Mouse (Mus musculus): Measurements from ENCODE around the gene Gimap9. TPM values are rescaled to one million over a fixed set of nuclear protein-coding genes. Genes with fewer than 3 reads are reported as not detected.

The Gimap9 gene
- polyA plus RNA-seq, 1 experiment from 2014 or later = 7.5 TPM

GRCm38 (mm10) chr6:48698888-48699287 is 23.0 kb downstream of the Gimap9 start:
- no peaks in the 10 kb centered on the region for H3K9me3 ChIP-seq
- 74% methylated on average over 3 of the region's 3 CpGs for WGBS
- H3K4me1 ChIP-seq = no peaks in the 10 kb centered on the region
- H3K36me3 ChIP-seq = no peaks in the 10 kb centered on the region
- H3K4me2 ChIP-seq = no peak overlapping the region
- H3K9ac ChIP-seq = no peak overlapping the region
- H3K27me3 ChIP-seq = no peaks in the 10 kb centered on the region
- no peak for ATAC-seq (ENCODE audit: insufficient number of reproducible peaks, low FRiP score, low TSS enrichment, low read depth)
- H3K27ac ChIP-seq = no peak overlapping the region
- no peak overlapping the region for H3K4me3 ChIP-seq

GRCm38 (mm10) chr6:48700251-48701075 is 24.5 kb downstream of the Gimap9 start:
- no peaks in the 10 kb centered on the region for H3K4me1 ChIP-seq
- no peaks in the 10 kb centered on the region for H3K9me3 ChIP-seq
- WGBS = 55% methylated on average over 5 of the region's 5 CpGs
- ATAC-seq (ENCODE audit: insufficient number of reproducible peaks, low FRiP score, low TSS enrichment, low read depth) = no peak
- H3K4me2 ChIP-seq = no peak overlapping the region
- H3K9ac ChIP-seq = no peak overlapping the region
- H3K4me3 ChIP-seq = no peak overlapping the region
- no peaks in the 10 kb centered on the region for H3K36me3 ChIP-seq
- no peak overlapping the region for H3K27ac ChIP-seq
- no peaks in the 10 kb centered on the region for H3K27me3 ChIP-seq

GRCm38 (mm10) chr6:48702146-48702545 is 26.2 kb downstream of the Gimap9 start:
- Histone ChIP-seq H3K9ac (no peak overlapping the region), H3K4me2 (no peak overlapping the region), H3K4me1 (no peaks in the 10 kb centered on the region), H3K9me3 (no peaks in the 10 kb centered on the region), H3K36me3 (no peaks in the 10 kb centered on the region), H3K4me3 (no peak overlapping the region), H3K27me3 (no peaks in the 10 kb centered on the region), H3K27ac (no peak overlapping the region)
- WGBS = 85% methylated on average over 7 of the region's 7 CpGs
- no peak for ATAC-seq (ENCODE audit: insufficient number of reproducible peaks, low FRiP score, low TSS enrichment, low read depth)

GRCm38 (mm10) chr6:48702601-48703000 is 26.7 kb downstream of the Gimap9 start:
- no peaks in the 10 kb centered on the region for H3K4me1 ChIP-seq
- 62% methylated on average over 5 of the region's 5 CpGs for WGBS
- no peak overlapping the region for H3K4me3 ChIP-seq
- no peaks in the 10 kb centered on the region for H3K9me3 ChIP-seq
- H3K9ac ChIP-seq = no peak overlapping the region
- no peak for ATAC-seq (ENCODE audit: insufficient number of reproducible peaks, low FRiP score, low TSS enrichment, low read depth)
- H3K27me3 ChIP-seq = no peaks in the 10 kb centered on the region
- no peak overlapping the region for H3K4me2 ChIP-seq
- H3K27ac ChIP-seq = no peak overlapping the region
- no peaks in the 10 kb centered on the region for H3K36me3 ChIP-seq

- Histone ChIP-seq H3K27ac (no peak overlapping the region), H3K4me3 (no peak overlapping the region), H3K9me3 (no peaks in the 10 kb centered on the region), H3K4me1 (no peaks in the 10 kb centered on the region), H3K27me3 (no peaks in the 10 kb centered on the region), H3K9ac (no peak overlapping the region), H3K4me2 (no peak overlapping the region), H3K36me3 (no peaks in the 10 kb centered on the region)
- no peak for ATAC-seq (ENCODE audit: insufficient number of reproducible peaks, low FRiP score, low TSS enrichment, low read depth)
Measured at GRCm38 (mm10) chr6:48704146-48704545, 28.2 kb downstream of the Gimap9 start.

GRCm38 (mm10) chr6:48706130-48706529 is 30.2 kb downstream of the Gimap9 start:
- WGBS = 62% methylated on average over 3 of the region's 3 CpGs
- no peak for ATAC-seq (ENCODE audit: insufficient number of reproducible peaks, low FRiP score, low TSS enrichment, low read depth)
- Histone ChIP-seq H3K36me3 (no peaks in the 10 kb centered on the region), H3K27ac (no peak overlapping the region), H3K9me3 (no peaks in the 10 kb centered on the region), H3K4me1 (no peaks in the 10 kb centered on the region), H3K9ac (no peak overlapping the region), H3K27me3 (no peaks in the 10 kb centered on the region), H3K4me2 (no peak overlapping the region), H3K4me3 (no peak overlapping the region)

GRCm38 (mm10) chr6:48718455-48718854 is 42.5 kb downstream of the Gimap9 start, which contains the start of the genes Gm28053 and Gimap7:
Gm28053 (plus strand) TSS chr6:48718607.
Gimap7 (plus strand) TSS chr6:48718621.
- H3K36me3 ChIP-seq = no peaks in the 10 kb centered on the region
- 48% methylated on average over 2 of the region's 2 CpGs for WGBS
- no peaks in the 10 kb centered on the region for H3K4me1 ChIP-seq
- H3K27me3 ChIP-seq = no peaks in the 10 kb centered on the region
- ATAC-seq (ENCODE audit: insufficient number of reproducible peaks, low FRiP score, low TSS enrichment, low read depth) = no peak
- no peak within 1 kb of the TSS for H3K27ac ChIP-seq
- no peak within 1 kb of the TSS for H3K9ac ChIP-seq
- no peak within 1 kb of the TSS for H3K4me3 ChIP-seq
- H3K4me2 ChIP-seq = no peak within 1 kb of the TSS
- H3K9me3 ChIP-seq = no peaks in the 10 kb centered on the region

GRCm38 (mm10) chr6:48720326-48720725 is 44.4 kb downstream of the Gimap9 start:
- Histone ChIP-seq H3K4me3 (no peak overlapping the region), H3K36me3 (no peaks in the 10 kb centered on the region), H3K27ac (no peak overlapping the region), H3K9ac (no peak overlapping the region), H3K4me1 (no peaks in the 10 kb centered on the region), H3K27me3 (no peaks in the 10 kb centered on the region), H3K4me2 (no peak overlapping the region), H3K9me3 (no peaks in the 10 kb centered on the region)
- ATAC-seq (ENCODE audit: insufficient number of reproducible peaks, low FRiP score, low TSS enrichment, low read depth) = no peak
- WGBS = 83% methylated on average over 4 of the region's 4 CpGs

- ATAC-seq (ENCODE audit: insufficient number of reproducible peaks, low FRiP score, low TSS enrichment, low read depth) = no peak
- Histone ChIP-seq H3K4me2 (no peak overlapping the region), H3K27ac (no peak overlapping the region), H3K9ac (no peak overlapping the region), H3K4me1 (no peaks in the 10 kb centered on the region), H3K4me3 (no peak overlapping the region), H3K9me3 (no peaks in the 10 kb centered on the region), H3K36me3 (no peaks in the 10 kb centered on the region), H3K27me3 (no peaks in the 10 kb centered on the region)
- 80% methylated on average over 8 of the region's 8 CpGs for WGBS
Measured at GRCm38 (mm10) chr6:48723468-48723867, 47.5 kb downstream of the Gimap9 start.

GRCm38 (mm10) chr6:48725476-48725875 is 49.5 kb downstream of the Gimap9 start:
- no peaks in the 10 kb centered on the region for H3K4me1 ChIP-seq
- no peak overlapping the region for H3K4me2 ChIP-seq
- H3K9ac ChIP-seq = no peak overlapping the region
- no peaks in the 10 kb centered on the region for H3K27me3 ChIP-seq
- H3K27ac ChIP-seq = no peak overlapping the region
- ATAC-seq (ENCODE audit: insufficient number of reproducible peaks, low FRiP score, low TSS enrichment, low read depth) = no peak
- no peaks in the 10 kb centered on the region for H3K36me3 ChIP-seq
- no peaks in the 10 kb centered on the region for H3K9me3 ChIP-seq
- no peak overlapping the region for H3K4me3 ChIP-seq
- WGBS = 0% methylated on average over 1 of the region's 1 CpGs

- WGBS = 86% methylated on average over 5 of the region's 5 CpGs
- no peak overlapping the region for H3K9ac ChIP-seq
- no peak overlapping the region for H3K4me2 ChIP-seq
- no peak overlapping the region for H3K27ac ChIP-seq
- no peak for ATAC-seq (ENCODE audit: insufficient number of reproducible peaks, low FRiP score, low TSS enrichment, low read depth)
- no peaks in the 10 kb centered on the region for H3K9me3 ChIP-seq
- no peaks in the 10 kb centered on the region for H3K27me3 ChIP-seq
- no peak overlapping the region for H3K4me3 ChIP-seq
- no peaks in the 10 kb centered on the region for H3K4me1 ChIP-seq
- H3K36me3 ChIP-seq = no peaks in the 10 kb centered on the region
Measured at GRCm38 (mm10) chr6:48727761-48728160, 51.8 kb downstream of the Gimap9 start.

Measured in limb, embryonic 15.5 days (tissue).